Mouse (Mus musculus) lung, postnatal 14 days (tissue): ENCODE data around the gene Frmd4a.
A peak's percentile ranks its signal among the peaks of the same experiment; 100 is the strongest.

Experiments used
- DNase-seq: peaks from one replicate; pipeline ENCODE4 v3.0.0; 2021

Gene Frmd4a

GRCm38 (mm10) chr2:4400771-4401596, 383.5 kb downstream of the Frmd4a start:
- DNase-seq: peak; percentile 56

- peak; percentile 22 for DNase-seq
Measured at GRCm38 (mm10) chr2:4401597-4402581, 384.4 kb downstream of the Frmd4a start.

GRCm38 (mm10) chr2:4406977-4407376, 389.5 kb downstream of the Frmd4a start:
- no peak for DNase-seq

GRCm38 (mm10) chr2:4409810-4410433, 392.4 kb downstream of the Frmd4a start:
- DNase-seq: no peak

- peak; percentile 74 for DNase-seq
Measured at GRCm38 (mm10) chr2:4412870-4413595, 395.5 kb downstream of the Frmd4a start.

- no peak for DNase-seq
Measured at GRCm38 (mm10) chr2:4413596-4414335, 396.2 kb downstream of the Frmd4a start.

- no peak for DNase-seq
Measured at GRCm38 (mm10) chr2:4420679-4421312, 403.3 kb downstream of the Frmd4a start.

GRCm38 (mm10) chr2:4421757-4422156, 404.2 kb downstream of the Frmd4a start:
- DNase-seq: peak; percentile 20

GRCm38 (mm10) chr2:4423896-4424295, 406.4 kb downstream of the Frmd4a start:
- no peak for DNase-seq

- peak; percentile 11 for DNase-seq
Measured at GRCm38 (mm10) chr2:4428407-4428855, 410.9 kb downstream of the Frmd4a start.

- DNase-seq: no peak
Measured at GRCm38 (mm10) chr2:4433119-4433518, 415.6 kb downstream of the Frmd4a start.

GRCm38 (mm10) chr2:4435051-4435450, 417.5 kb downstream of the Frmd4a start:
- DNase-seq: no peak

- no peak for DNase-seq
Measured at GRCm38 (mm10) chr2:4436361-4437231, 419.1 kb downstream of the Frmd4a start.

- DNase-seq: no peak
Measured at GRCm38 (mm10) chr2:4438739-4439138, 421.2 kb downstream of the Frmd4a start.

- no peak for DNase-seq
Measured at GRCm38 (mm10) chr2:4439909-4440308, 422.4 kb downstream of the Frmd4a start.

GRCm38 (mm10) chr2:4441840-4442239, 424.3 kb downstream of the Frmd4a start:
- DNase-seq: no peak

- DNase-seq: no peak
Measured at GRCm38 (mm10) chr2:4444740-4445139, 427.2 kb downstream of the Frmd4a start.

- peak; percentile 68 for DNase-seq
Measured at GRCm38 (mm10) chr2:4445629-4446400, 428.3 kb downstream of the Frmd4a start.

GRCm38 (mm10) chr2:4449860-4450480, 432.5 kb downstream of the Frmd4a start:
- DNase-seq: peak; percentile 28
